Mouse (Mus musculus): Measurements from ENCODE around the gene Glrx. TPM values are rescaled to one million over a fixed set of nuclear protein-coding genes. Genes with fewer than 3 reads are reported as not detected.

Gene Glrx
- total RNA-seq, 1 experiment from 2014 or later: 20.6 TPM

DNA sequence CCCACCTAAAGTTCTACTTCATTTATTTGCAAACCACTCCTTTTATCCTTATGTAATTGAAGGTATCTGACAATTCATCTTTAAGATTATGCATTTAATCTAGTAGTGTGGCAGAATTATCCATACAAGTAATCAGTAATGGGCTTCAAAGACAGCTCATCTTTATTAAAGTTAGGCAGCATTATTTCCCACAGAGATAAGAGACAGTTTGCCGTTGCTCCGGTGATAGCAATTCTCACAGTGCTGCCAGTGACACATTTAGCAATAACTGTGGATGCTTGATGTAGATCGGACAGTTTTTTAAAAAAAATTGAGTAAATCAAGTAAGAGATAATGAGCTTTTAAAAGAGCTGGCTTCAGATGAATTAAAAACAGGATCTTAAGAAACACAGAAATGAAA lies 52.6 kb downstream of the Glrx start:
- no peak for DNase-seq

DNA sequence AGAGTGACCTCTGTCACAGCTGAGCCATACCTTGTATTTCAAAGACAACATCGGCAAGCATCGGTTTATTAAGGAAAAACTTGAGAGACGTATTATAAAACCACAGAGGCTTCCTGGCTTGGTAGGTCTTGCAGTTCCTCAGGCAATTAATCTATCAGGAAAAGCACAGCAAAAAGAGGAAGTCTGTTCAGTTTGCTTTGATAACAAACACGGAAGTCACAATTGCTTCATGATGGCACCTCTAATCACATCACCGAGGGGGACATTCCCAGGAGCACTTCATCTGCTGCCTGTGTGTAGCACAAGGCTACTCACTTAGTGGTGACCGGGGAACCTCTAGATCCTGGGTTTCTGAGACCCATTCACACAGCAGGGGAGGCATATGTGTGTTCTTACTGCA lies 53.2 kb downstream of the Glrx start:
- DNase-seq: no peak

Other genes starting within 250 kb of the Glrx start
- gene Ell2, start 133.1 kb upstream of the Glrx start, total RNA-seq (2021): 50.1 and 59.6 TPM in 2 replicates
- gene Rhobtb3, start 104.1 kb downstream of the Glrx start, total RNA-seq (2021): 7.7 and 9.3 TPM in 2 replicates
- not detected in 2 replicates for gene Spata9, start 127.3 kb downstream of the Glrx start, total RNA-seq (2021)
- gene Rfesd, start 178.9 kb downstream of the Glrx start, total RNA-seq (2021): 27.7 and 30.7 TPM in 2 replicates
- gene Gpr150, start 217.1 kb downstream of the Glrx start, total RNA-seq (2021): 0.15 TPM in 1 of 2 replicates, not detected in the other

All from adrenal gland, postnatal 25 days (tissue).